Mouse (Mus musculus): ENCODE data around the gene Tle6.

Tle6 gene

DNA sequence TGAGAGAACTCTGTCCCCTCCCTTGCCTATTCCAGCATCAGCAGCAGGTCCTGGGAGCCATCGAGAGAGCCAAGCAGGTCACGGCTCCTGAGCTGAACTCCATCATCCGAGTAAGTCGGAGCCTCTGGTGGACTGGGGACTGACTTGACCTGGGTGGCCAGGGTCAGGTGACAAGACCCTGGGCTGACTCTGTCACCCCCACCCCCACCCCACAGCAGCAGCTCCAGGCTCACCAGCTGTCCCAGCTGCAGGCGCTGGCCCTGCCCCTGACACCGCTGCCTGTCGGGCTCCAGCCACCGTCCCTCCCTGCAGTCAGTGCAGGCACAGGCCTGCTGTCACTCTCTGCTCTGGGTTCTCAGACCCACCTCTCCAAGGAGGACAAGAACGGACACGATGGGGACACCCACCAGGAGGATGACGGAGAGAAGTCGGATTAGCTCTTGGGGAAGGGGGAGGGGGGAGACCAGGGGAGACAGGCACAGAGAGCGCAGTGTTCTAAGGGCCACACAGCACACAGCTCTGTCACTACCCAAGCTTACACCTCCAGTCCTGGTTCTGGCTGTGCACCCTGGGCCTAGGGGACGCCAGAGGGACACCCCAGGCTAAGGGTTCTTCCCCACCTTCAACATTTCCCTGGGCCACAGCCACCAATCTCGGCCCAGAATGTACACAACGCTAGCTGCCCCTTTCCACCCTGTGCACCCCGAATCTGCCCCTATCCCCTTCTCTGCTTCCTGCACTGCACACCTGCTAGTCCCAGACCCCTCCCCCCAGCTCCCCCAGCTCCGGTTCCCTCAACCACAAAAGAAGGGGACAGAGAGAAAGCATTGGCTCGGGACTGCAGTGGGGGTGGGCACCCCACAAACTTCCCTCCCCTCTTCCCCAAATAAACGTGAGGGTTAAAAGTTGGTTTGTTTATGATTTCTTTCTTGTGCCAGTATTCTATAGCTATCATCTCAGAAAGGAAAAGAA, 35.3 kb downstream of the Tle6 start:
- no peak for DNase-seq (ENCODE audit: extremely low read depth, low read depth, low spot score)

DNA sequence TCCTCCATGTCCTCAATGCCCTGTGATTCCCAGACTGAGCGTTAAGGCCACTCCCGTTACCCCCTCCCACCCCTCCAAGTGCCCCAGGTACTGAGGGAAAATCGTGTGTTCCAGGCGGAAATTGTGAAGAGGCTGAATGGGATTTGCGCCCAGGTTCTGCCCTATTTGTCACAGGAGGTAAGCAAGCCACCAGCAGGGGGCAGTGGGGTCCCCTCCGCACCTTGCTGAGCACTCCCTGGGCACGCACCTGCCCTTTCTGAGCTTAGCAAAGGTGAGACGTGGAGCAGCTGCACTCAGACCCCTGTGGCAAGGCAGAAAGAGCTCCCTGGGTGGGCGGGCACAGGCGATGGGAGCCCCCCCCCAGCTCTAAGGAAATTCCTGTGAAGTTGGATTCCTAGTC, 36.1 kb downstream of the Tle6 start:
- no peak for DNase-seq (ENCODE audit: extremely low read depth, low read depth, low spot score)

DNA sequence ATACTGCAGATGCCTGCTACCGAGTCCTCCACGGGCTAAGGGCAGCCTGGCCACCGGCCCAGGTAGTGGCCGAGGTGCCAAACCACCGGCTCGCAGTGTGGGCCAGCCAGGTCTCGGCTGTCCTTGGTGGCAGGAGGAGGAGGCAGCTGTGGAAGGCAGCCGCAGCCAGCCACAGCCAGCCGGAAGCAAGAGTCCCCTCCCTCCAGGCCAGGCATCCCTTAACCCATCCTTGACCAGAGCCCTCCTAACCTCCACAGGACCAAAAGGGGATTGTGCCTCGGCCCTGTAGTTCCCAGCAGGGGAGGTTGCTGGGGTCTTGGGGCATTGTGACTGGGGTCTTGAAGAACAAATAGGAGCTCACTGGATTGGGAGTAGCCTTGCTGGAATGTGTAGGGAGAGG, 36.7 kb downstream of the Tle6 start:
- DNase-seq (ENCODE audit: extremely low read depth, low read depth, low spot score): no peak

DNA sequence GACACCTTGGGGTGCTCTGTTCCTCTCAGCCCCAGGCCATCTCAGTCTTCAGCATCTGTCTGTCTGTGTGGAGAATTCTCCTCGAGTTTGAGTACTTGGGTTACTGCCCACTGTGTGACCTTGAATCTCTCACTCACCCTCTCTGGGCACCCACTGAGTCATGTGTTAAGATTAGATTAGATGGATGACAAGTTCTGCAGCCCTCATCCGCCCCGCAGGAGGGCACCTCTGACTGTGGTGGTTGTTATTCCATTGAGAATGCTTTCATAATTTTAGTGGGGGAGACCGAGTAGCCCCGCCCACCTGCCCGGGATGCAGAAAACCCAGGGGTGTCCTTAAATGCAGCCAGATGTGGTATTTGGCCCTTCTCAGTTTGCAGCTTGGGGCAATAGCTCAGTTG, 37.4 kb downstream of the Tle6 start:
- no peak for DNase-seq (ENCODE audit: extremely low read depth, low read depth, low spot score)

DNA sequence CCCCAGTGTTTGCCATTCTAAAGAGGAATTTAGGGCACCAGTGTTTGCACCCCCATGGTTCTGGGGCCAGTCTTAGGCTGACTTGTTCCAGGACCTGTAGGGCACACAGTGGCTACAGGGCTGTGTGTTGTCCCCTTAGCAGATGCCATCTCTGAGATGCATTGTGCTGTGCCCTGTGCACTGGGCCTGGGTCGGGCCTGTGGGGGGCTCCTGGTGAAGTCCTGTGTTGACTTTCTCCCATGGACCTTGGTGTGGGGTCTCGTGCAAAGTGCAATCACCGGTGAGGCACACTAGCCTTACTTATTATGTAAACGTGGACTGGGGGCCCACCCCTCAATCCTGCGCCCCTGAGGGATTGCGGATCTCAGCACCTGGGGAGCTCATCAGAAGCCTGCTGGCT, 38.5 kb downstream of the Tle6 start:
- DNase-seq (ENCODE audit: extremely low read depth, low read depth, low spot score): no peak

DNA sequence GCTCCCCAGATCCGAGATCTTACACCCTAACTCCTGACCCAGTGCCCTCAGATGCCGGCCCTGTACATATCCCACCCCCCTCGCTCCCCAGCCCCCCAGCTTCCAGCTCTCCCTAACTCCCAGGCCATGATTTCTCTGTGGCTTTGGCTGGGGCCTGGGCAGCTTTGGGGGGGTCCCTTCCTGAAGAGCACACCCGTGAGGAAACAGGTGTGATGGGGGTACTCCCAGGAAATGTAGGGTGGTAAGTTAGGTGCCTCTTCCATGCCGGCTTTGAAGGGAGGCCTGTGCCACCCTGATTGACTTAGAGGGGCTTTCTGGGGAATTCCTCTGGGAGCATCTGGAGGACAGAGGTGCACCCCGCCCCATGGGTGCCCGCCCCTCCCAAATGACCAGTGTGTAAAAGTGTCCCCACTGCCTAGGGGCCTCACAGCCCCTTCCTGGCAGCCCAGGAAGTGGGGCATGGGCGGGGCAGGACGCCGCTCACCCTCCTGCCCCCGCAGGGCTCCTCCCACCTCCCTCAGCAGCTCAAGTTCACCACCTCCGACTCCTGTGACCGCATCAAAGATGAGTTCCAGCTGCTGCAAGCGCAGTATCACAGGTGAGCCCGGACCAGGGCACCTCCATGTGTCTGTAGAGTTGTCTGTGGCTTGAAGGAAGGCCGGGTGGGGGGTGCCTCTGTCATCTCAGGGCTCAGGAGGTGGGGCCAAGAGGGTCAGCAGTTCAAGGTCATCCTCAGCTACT, 40.0 kb downstream of the Tle6 start:
- no peak for DNase-seq (ENCODE audit: extremely low read depth, low read depth, low spot score)

DNA sequence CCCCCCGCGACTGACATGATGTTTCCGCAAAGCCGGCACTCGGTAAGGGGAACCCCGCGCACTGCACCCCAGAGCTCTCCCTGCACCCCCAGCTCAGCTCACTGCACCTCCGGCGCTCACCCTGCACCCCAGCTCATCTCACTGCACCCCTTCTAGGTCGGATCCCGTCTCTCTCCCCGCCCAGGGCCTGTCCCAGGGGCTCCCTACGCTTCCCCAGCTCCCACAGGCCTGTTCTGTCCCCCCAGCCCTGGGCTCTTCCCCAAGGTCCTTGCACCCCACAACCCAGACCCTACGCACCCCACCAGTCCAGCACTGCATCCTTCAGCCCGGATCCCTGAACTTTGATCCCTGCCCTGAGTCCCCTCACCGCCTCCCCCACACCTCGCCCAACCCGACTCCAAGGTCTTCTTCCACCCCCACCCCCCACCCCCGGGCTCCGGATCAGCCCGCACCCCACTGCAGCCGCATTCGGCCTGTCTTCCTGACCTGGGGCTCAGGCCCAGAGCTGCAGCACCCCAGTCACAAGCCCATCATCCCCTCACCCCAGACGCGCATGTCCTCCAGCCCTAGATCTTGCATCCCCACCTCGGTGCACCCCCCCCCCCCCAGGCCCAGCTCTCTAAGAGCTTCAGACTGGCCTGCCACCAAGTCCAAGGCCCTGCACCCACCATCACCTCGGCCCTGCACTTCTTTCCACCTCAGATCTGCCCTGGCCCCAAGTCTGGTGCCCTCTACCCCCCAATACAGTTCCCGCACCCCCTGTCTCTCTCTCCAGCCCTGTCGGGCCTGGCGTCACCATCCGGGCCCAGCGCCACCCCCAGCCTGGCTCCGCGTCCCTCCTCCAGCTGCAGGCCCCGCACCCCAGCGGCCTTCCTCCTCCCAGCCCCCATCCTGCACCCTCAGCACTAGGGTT, 41.0 kb downstream of the Tle6 start:
- no peak for DNase-seq (ENCODE audit: extremely low read depth, low read depth, low spot score)

DNA sequence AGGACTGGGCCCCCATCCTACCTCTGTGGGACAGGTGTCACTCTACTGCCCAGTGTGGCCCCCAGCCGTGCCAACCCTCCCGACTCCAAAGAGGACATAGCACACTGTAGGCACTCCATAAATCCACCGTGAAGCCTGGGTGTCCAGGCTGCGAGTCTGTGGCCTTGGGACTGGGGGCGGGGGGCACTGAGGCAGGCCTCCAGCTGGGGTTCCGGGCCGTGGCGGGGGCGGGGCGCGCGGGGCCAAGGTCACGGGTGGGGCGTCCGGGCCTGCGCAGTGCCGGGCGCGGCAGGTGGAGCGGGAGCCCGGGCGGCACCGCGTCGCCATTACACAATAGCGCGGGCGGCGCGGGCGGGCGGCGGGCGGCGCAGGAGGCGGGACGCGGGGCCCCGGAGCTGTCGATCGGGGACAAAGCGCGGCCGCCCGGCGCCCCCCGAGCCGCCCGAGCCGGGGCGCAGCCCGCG, 41.7 kb downstream of the Tle6 start, which contains the start of gene Aes:
Gene Aes (plus strand): TSS at position 326 of the 464 bp plus-strand sequence.
- no peak for DNase-seq (ENCODE audit: extremely low read depth, low read depth, low spot score)

DNA sequence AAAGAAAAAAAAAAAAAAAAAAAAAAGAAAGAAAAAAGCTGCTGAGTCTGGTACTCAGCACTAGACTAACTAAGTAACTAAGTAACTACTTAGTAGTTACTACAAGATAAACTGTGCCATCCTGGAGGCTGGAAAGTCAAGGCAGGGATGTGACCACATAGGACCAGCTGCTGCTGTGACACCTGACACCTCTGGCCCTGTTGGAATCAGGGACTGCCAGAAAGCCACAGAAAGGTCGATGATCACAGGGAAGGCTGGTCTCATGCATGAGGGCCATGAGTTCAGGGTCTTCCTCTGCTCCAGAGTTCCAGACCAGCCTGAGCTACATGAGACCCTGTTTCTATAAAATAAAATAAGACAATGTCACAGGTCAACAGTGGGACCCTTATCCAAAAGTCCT, 43.4 kb downstream of the Tle6 start:
- no peak for DNase-seq (ENCODE audit: extremely low read depth, low read depth, low spot score)

DNA sequence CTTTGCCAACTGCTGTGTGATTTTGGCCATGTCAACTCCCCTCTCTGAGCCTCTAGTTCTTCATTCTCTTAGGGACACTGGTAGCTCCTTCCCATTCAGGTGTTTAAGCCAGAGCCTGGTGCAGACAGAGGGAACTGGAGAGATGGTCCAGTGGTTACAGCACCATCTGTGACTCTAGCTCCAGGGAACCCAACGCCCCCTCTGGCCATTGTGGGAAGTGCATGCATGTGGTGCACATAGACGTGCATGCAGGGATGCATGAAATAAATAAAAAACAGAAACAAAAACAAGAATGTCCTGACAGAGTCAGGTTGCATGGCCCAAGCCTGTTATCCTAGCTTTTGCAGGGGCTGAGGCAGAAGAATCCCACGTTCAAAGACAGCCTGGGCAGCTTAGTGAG, 44.6 kb downstream of the Tle6 start:
- DNase-seq (ENCODE audit: extremely low read depth, low read depth, low spot score): no peak

DNA sequence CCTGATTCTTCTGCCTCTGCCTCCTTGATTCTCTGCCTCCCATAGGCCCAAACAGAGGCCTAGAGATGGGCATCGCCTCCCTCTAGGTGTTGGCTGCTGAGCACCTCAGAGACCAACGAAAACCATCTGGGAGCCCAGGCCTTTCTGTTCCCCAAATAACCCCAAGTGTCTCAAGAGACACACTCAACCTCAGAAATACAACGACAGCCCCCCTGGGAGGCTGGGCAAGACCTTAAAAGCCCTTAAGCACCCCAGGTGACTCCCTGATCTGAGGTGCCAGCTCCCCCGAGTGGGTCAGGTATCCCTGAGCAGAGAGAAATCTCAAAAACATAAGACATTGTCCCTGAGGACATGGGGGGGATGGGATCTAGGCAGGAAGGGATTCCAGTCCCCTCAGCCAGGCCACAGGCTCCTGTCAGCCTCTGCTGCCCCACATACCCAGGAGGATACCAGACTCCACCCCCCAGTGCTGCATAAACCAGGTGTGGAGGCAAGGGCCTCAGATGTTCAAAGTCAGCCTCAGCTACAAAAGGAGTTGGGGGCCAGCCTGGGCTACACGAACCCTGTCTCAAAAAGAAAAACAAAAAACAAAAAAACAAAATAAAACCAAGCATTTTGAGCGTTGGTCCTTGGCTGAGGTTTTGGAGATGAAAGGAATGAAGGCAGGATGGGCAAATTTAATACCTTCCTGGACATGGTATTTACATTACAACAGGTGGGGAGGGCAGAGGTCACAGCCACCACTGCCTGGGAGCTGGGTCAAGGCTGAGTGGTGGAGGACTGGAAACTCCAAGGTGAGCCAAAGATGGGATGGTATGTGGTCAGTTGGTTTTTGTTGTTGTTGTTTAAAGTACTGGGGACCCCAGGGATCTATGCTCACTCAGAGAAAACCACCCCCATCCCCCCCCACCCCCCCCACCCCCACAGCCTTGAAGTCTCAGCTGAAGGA, 46.8 kb downstream of the Tle6 start:
- DNase-seq (ENCODE audit: extremely low read depth, low read depth, low spot score): no peak

DNA sequence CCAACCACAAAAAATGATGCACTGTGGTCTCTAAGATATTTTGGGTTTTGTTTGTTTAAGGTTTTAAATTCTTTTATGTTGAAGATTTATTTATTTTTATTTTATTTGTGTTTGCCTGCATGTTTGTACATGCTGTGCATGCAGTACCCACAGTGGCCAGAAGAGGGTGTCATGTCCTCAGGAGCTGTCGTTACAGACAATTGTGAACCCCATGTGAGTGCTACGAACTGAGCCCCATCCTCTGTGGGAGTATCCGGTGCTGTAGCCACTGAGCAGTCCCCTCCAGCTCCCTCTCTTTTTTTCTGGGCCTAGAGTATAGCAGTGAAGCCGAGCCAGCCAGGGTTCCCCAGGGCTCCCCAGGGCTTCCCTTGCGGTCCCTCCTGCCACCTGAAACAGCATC, 47.6 kb downstream of the Tle6 start:
- DNase-seq (ENCODE audit: extremely low read depth, low read depth, low spot score): no peak

DNA sequence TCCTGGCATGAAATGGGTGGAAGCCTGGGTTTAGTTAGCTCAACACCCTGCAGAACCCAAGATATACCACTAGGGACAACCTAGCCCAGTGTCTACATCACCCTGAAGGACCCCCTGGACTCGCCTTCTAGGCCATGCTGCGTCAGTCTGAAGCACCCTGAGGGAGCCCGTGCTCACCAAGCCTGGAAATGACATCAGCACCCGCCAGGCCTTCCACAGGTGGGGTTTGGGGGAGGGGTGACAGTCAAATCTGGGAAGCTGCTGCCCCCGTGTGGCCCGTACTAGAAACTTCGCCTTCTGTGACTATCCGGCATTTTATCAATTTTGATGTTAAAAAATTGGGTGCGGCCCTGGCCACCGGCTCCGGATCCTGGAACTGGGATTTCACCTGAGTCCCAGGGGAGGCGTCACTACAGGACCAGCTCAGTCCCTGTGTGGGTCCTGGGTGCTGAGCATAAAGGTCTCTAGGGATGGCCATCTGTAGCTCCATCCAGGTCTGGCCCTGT, 49.2 kb downstream of the Tle6 start:
- DNase-seq (ENCODE audit: extremely low read depth, low read depth, low spot score): peak; percentile 23

DNA sequence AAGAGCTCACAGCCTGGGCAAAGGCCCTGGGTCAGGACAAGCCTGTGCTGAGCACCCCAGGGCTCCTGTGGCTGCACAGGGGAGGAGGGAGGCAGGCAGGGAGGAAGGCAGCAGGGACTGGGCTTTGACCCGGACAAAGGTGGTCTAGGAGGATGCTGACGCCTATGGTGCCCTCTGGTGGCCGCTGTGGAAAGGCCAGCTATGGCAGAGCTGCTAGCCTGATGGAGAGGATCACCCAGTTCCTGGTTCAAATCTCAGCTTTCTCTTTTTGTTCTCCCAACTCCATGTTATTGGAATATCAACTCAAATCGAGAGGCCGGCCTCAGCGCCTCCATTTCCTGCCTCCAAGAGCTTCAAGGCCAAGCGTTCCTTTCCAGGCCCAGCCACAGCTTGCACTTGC, 50.6 kb downstream of the Tle6 start:
- DNase-seq (ENCODE audit: extremely low read depth, low read depth, low spot score): no peak

DNA sequence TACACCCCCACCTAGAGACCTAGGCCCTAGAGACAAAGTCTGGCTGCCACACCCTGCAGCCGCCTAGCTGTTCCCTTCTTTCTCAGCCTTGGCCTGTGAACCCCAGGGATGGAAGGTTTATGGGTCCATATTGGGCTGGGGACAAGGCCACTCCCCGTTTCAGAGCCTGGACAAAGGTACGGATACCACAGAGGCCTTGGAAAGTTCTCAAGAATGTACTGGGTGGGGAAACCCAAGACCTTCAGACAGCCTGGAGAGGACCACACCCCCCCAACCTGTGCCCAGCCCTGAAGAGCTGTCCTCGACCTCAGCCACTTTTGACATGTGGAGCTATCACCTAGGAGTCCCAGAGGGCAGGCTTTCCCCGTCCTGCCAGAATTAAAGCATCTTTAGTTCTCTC, 51.9 kb downstream of the Tle6 start:
- no peak for DNase-seq (ENCODE audit: extremely low read depth, low read depth, low spot score)

DNA sequence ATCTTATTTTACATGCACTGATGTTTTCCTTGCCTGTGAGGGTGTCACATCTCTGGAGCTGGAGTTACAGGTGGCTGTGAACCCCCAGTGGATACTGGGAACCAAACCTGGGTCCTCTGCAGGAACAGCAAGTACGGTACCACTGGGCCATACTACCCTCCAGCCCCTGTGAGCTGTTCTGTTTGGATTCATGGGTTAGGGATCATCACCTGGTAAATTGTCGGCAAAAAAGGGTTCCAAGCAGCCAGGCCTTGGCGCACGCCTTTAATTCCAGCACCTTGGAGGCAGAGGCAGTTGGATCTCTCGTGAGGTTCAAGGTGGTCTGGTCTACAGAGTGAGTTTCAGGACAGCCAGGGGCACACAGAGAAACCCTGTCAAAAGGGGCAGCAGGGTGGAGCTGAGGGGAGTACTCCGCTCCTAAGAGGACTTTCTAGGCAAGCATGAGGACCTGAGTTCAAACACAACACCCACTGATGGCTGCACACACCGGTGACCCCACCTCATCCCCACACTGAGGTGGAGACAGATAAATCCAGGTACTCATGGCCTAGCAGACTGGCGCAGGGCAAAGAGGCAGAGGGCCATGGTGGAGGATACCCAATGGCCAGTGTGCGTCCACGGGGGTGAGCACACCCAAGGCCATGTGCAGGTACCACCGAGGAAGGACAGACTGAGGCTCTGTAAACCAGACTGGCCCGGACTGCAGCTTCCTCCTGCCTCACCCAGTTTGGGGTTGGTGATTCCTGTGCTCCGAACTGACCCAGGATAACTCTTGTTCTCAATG, 53.9 kb downstream of the Tle6 start:
- DNase-seq (ENCODE audit: extremely low read depth, low read depth, low spot score): no peak

DNA sequence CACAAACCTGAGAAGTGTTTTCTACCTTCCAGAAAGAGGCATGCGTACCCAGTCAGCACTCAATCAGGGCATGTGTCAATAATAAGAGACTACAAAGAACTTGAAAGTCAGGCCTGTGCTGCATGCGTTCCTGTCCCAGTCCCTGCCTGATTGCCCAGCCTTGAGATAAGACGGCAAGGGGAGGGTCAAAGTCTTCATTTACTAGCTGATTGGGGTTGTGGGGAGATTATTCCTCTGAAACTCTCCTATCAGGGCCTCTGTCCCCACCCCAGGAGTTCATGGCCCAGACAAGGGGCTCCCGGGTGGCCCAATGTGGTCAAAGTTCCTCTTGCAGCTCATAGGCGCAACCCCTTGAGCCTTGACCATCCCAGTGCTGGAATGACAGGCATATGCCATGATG, 54.5 kb downstream of the Tle6 start:
- DNase-seq (ENCODE audit: extremely low read depth, low read depth, low spot score): no peak

DNA sequence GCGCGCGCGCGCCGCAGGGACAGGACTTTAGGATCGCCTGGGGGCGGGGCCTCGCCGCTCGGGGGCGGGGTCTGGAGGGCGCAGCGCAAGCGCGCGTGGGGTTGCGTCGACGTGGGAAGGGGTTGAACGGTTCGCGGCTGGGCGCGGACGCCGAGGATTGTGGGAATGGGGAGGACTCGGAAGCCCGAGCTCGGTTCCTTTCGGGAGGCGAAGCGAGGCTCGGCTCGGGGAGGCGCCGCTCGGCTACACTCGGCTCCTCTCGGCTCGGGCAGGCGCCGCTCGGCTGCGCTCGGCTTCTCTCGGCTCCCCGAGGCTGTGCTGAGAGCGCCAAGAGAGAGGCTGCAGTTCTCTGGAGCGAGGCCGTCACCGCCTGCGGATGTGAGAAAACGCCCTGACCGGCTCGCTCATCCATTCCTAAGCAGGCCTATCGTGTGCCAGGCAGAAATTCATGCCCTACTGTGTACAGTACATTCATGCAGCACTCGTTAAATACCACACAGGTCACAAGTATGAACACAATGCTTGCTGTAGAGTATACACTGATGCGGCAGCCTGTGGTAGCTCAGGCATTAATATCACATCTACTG, 55.6 kb downstream of the Tle6 start, which contains the start of gene Gna11:
Gene Gna11 (minus strand): TSS at position 30 of the 587 bp plus-strand sequence.
- DNase-seq (ENCODE audit: extremely low read depth, low read depth, low spot score): peak; percentile 56
